Comparison of ENCODE assay signal across 22 mouse cellular contexts in the genomic region with DNA sequence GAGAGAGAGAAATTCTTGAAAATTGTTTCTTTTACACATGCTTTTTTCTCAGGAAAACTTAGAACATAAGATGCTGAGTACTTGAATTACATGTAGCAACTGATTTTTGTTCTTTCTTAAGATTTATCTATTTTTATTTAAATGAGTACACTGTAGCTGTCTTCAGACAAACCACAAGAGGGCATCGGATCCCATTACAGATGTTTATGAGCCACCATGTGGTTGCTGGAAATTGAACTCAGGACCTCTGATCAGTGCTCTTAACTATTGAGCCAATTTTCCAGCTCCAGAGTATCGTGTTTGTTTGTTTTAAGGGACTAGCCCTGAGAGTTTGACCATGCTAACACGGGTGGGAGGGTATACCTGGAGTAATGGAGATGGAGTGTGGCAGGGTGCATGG. TPM values are rescaled to one million over a fixed set of nuclear protein-coding genes. Genes with fewer than 3 reads are reported as not detected.
DNase-seq lines count a peak whose midpoint lies in the region; ATAC-seq and TF ChIP-seq lines count a peak whose summit lies in the region.
"Had no signal": no experiment of that assay in that cellular context is flagged by ENCODE, and none has a peak within 500 bp of the region (broad histone marks: within the 10 kb centered on the region; RNA-seq: fewer than 3 reads in every experiment).

No protein-coding gene starts in this region.

- H3K27ac ChIP-seq in heart, postnatal 0 days (ENCODE audit: low read depth) = no peak overlapping the region
- H3K27ac ChIP-seq in lung, embryonic 14.5 days (ENCODE audit: low read depth) = no peak overlapping the region
- H3K27ac ChIP-seq: forebrain, embryonic 12.5 days; limb, embryonic 10.5 days; macrophage; neural tube, embryonic 15.5 days had no signal

- ATAC-seq in heart, postnatal 0 days (ENCODE audit: insufficient read depth, low read depth) = no peak
- ATAC-seq in lung, embryonic 14.5 days (ENCODE audit: insufficient read depth) = no peak

- no peaks in the 10 kb centered on the region for H3K9me3 ChIP-seq in heart, postnatal 0 days (replicated peaks; ENCODE audit: control insufficient read depth, low read length)
- H3K9me3 ChIP-seq in lung, embryonic 14.5 days (ENCODE audit: low read depth, low read length) = no peaks in the 10 kb centered on the region
- H3K9me3 ChIP-seq: forebrain, embryonic 12.5 days; heart, embryonic 12.5 days; limb, embryonic 10.5 days; neural tube, embryonic 15.5 days had no signal

- H3K36me3 ChIP-seq in heart, postnatal 0 days (replicated peaks; ENCODE audit: control insufficient read depth, insufficient read depth, low read length) = no peaks in the 10 kb centered on the region
- H3K36me3 ChIP-seq in lung, embryonic 14.5 days (ENCODE audit: insufficient read depth) = no peaks in the 10 kb centered on the region
- H3K36me3 ChIP-seq: forebrain, embryonic 12.5 days; heart, embryonic 12.5 days; limb, embryonic 10.5 days; neural tube, embryonic 15.5 days had no signal

- no peaks in the 10 kb centered on the region for H3K4me1 ChIP-seq in heart, postnatal 0 days (ENCODE audit: control insufficient read depth, insufficient read depth)
- no peaks in the 10 kb centered on the region for H3K4me1 ChIP-seq in lung, embryonic 14.5 days (ENCODE audit: insufficient read depth)
- H3K4me1 ChIP-seq in lung, adult 2 months (ENCODE audit: control insufficient read depth, insufficient read depth, low read length) = no peaks in the 10 kb centered on the region
- H3K4me1 ChIP-seq: forebrain, embryonic 12.5 days; heart, embryonic 12.5 days; limb, embryonic 10.5 days; neural tube, embryonic 15.5 days had no signal

- no peak for TF ChIP-seq POLR2A in lung, adult 2 months (IDR thresholded peaks at IDR 0.05; ENCODE audit: borderline replicate concordance, extremely low read depth, low read depth, low read length)

- H3K4me2 ChIP-seq in heart, postnatal 0 days (ENCODE audit: low read depth, low read length) = no peak overlapping the region
- H3K4me2 ChIP-seq in lung, embryonic 14.5 days = no peak overlapping the region
- H3K4me2 ChIP-seq: forebrain, embryonic 12.5 days; heart, embryonic 12.5 days; midbrain, embryonic 11.5 days; neural tube, embryonic 15.5 days had no signal

- intact Hi-C loops in heart, postnatal 36 days (cut with DNase I) = no loop called here

- 57% methylated on average over 3 of the region's 3 CpGs for WGBS in heart, postnatal 0 days
- WGBS in lung, embryonic 14.5 days = 57% methylated on average over 3 of the region's 3 CpGs
- 56% methylated on average over 3 of the region's 3 CpGs for WGBS in lung, adult 2 months

- H3K4me3 ChIP-seq in heart, postnatal 0 days (ENCODE audit: low read depth, low read length) = no peak overlapping the region
- no peak overlapping the region for H3K4me3 ChIP-seq in lung, embryonic 14.5 days (ENCODE audit: low read depth, low read length)
- no peak overlapping the region for H3K4me3 ChIP-seq in lung, adult 2 months (replicated peaks; ENCODE audit: extremely low read depth, low read depth, low read length)
- H3K4me3 ChIP-seq: forebrain, embryonic 12.5 days; heart, embryonic 12.5 days; limb, embryonic 10.5 days; neural tube, embryonic 15.5 days had no signal

- DNase-seq in heart, postnatal 0 days (ENCODE audit: low spot score) = no peak
- no peak for DNase-seq in heart, postnatal 36 days
- peak; percentile 2 for DNase-seq in lung, embryonic 14.5 days
- DNase-seq in lung, adult 2 months = no peak
- DNase-seq in CD4-positive helper T cell, adult 2 months (ENCODE audit: low read depth, low spot score) = peak; percentile 33
- peak; percentile 5 for DNase-seq in adipocyte (ENCODE audit: low spot score)
- DNase-seq in embryo, embryonic 10.5 days (ENCODE audit: low spot score) = no peak
- no peak for DNase-seq in adrenal gland, adult 8-10 months
- DNase-seq: cerebellum, adult 11 months; cerebellum, postnatal 14 days; right cerebral cortex, postnatal 4 days had no signal

- no peak overlapping the region for H3K9ac ChIP-seq in heart, postnatal 0 days (replicated peaks; ENCODE audit: low read depth, low read length)
- no peak overlapping the region for H3K9ac ChIP-seq in lung, embryonic 14.5 days
- H3K9ac ChIP-seq: forebrain, embryonic 12.5 days; heart, embryonic 12.5 days; neural tube, embryonic 15.5 days had no signal

- TF ChIP-seq EP300 in heart, postnatal 0 days (IDR thresholded peaks at IDR 0.05; ENCODE audit: low read depth) = no peak

- peak; percentile 28 for TF ChIP-seq CTCF in heart, postnatal 0 days (IDR thresholded peaks at IDR 0.05; ENCODE audit: low read depth)
- TF ChIP-seq CTCF in lung, embryonic 14.5 days (IDR thresholded peaks at IDR 0.05; ENCODE audit: low read depth) = peak; percentile 16; the same call in 1 of the 2 replicates
- TF ChIP-seq CTCF in lung, adult 2 months (IDR thresholded peaks at IDR 0.05; ENCODE audit: insufficient read depth, low read length) = no peak

- H3K27me3 ChIP-seq in heart, postnatal 0 days (ENCODE audit: control insufficient read depth, insufficient read depth, low read length) = no peaks in the 10 kb centered on the region
- no peaks in the 10 kb centered on the region for H3K27me3 ChIP-seq in lung, embryonic 14.5 days (ENCODE audit: insufficient read depth, low read length)
- H3K27me3 ChIP-seq: forebrain, embryonic 12.5 days; heart, embryonic 12.5 days; neural tube, embryonic 15.5 days had no signal

RNA-seq across cellular contexts. Expression of gene Neu4, which starts 8.6 kb away (rescaled TPM):
- not detected in 2 replicates for total RNA-seq in heart, postnatal 0 days (2014; rRNA removed; ENCODE audit: low replicate concordance)
- not detected in 2 replicates for polyA plus RNA-seq in heart, postnatal 0 days (2015; fragmentation: Nextera tagmentation; extraction: Ambion mirVana)
- not detected for total RNA-seq in heart, postnatal 36 days (2021)
- polyA plus RNA-seq in lung, embryonic 14.5 days (2014; fragmentation: Nextera tagmentation; extraction: Ambion mirVana) = not detected in 2 replicates
- polyA plus RNA-seq in lung, adult 2 months (2012; rRNA removed) = not detected in 2 replicates
- not detected for total RNA-seq in adrenal gland, adult 8-10 months (2022)
- total RNA-seq: hematopoietic stem cell, adult 5-6 weeks had no signal
- polyA plus RNA-seq: brain, embryonic 14.5 days; forebrain, embryonic 12.5 days; gonadal fat pad, adult 2 months; heart, embryonic 12.5 days; kidney, embryonic 14.5 days; limb, embryonic 10.5 days; liver, embryonic 16.5 days; macrophage; midbrain, embryonic 11.5 days had no signal

RNA-seq across cellular contexts. Expression of gene Gal3st2c, which starts 21.3 kb away (rescaled TPM):
- total RNA-seq in heart, postnatal 0 days (2014; rRNA removed; ENCODE audit: low replicate concordance) = 0.43 and 0.99 TPM in 2 replicates
- 0.14 and 0.19 TPM in 2 replicates for polyA plus RNA-seq in heart, postnatal 0 days (2015; fragmentation: Nextera tagmentation; extraction: Ambion mirVana)
- total RNA-seq in heart, postnatal 36 days (2021) = under 1 TPM; 0.78 to 0.95 TPM
- not detected in 2 replicates for polyA plus RNA-seq in lung, embryonic 14.5 days (2014; fragmentation: Nextera tagmentation; extraction: Ambion mirVana)
- polyA plus RNA-seq in lung, adult 2 months (2012; rRNA removed) = 0.03 TPM in 1 of 2 replicates, not detected in the other
- under 1 TPM; 0.06 to 0.16 (median 0.11) TPM for total RNA-seq in adrenal gland, adult 8-10 months (2022)
- total RNA-seq: hematopoietic stem cell, adult 5-6 weeks had no signal
- polyA plus RNA-seq: brain, embryonic 14.5 days; forebrain, embryonic 12.5 days; heart, embryonic 12.5 days; kidney, embryonic 14.5 days; limb, embryonic 10.5 days; liver, embryonic 16.5 days; macrophage; midbrain, embryonic 11.5 days; neural tube, embryonic 15.5 days had no signal

RNA-seq across cellular contexts. Expression of gene Pdcd1, which starts 40.7 kb away (rescaled TPM):
- not detected in 2 replicates for total RNA-seq in heart, postnatal 0 days (2014; rRNA removed; ENCODE audit: low replicate concordance)
- polyA plus RNA-seq in heart, postnatal 0 days (2015; fragmentation: Nextera tagmentation; extraction: Ambion mirVana) = 0.05 and 0.10 TPM in 2 replicates
- not detected for total RNA-seq in heart, postnatal 36 days (2021)
- 0.09 and 0.16 TPM in 2 replicates for polyA plus RNA-seq in lung, embryonic 14.5 days (2014; fragmentation: Nextera tagmentation; extraction: Ambion mirVana)
- 0.07 and 0.16 TPM in 2 replicates for polyA plus RNA-seq in lung, adult 2 months (2012; rRNA removed)
- under 1 TPM in 2 of 4 experiments, not detected in 2; 0.18 to 0.42 TPM for total RNA-seq in adrenal gland, adult 8-10 months (2022)
- total RNA-seq: hematopoietic stem cell, adult 5-6 weeks had no signal
- polyA plus RNA-seq: brain, embryonic 14.5 days; kidney, embryonic 14.5 days; limb, embryonic 10.5 days; liver, embryonic 16.5 days; macrophage; neural tube, embryonic 15.5 days had no signal

Comparison
In these comparisons a context has a peak if more than half of its experiments do, and no peak if none do; other contexts are left out.
1. DNase-seq: peak in lung, embryonic 14.5 days (single experiment), CD4-positive helper T cell, adult 2 months (single experiment) and adipocyte (single experiment); none in heart, postnatal 0 days (single experiment), heart, postnatal 36 days (0 of 2), lung, adult 2 months (single experiment), embryo, embryonic 10.5 days (single experiment) and adrenal gland, adult 8-10 months (single experiment).